Mouse (Mus musculus): ENCODE results near the gene Sec14l1. TPM values are rescaled to one million over a fixed set of nuclear protein-coding genes. Genes with fewer than 3 reads are reported as not detected.

Gene Sec14l1
- polyA plus RNA-seq, 1 experiment from 2014 or later: 25.4 TPM

DNA sequence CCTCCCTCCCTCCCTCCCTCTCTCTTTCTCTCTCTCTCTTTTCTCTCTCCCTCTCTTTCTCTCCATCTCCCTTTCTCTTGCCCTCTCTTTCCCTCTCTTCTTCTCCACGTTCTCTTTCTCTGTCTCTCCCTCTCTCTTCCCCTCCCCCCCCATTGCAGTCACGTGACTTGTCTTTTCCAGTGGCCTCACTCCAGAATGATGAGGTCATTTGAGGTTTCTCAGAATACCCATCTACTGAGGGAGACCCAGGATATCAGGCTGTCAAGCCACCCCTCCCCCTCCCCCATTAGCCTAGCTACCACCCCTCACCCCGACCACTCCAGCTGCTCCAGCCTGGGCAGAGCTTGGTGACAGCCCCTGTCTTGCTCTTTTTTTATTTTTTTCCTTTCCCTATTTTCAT, 68.3 kb downstream of the Sec14l1 start:
- H3K9ac ChIP-seq (replicated peaks; ENCODE audit: low read length): no peak overlapping the region
- H3K27me3 ChIP-seq (ENCODE audit: control insufficient read depth, insufficient read depth, low read length): no peaks in the 10 kb centered on the region
- DNase-seq (ENCODE audit: low spot score) (no peak), ATAC-seq (replicated peaks; ENCODE audit: insufficient number of reproducible peaks, low FRiP score, low TSS enrichment, low read depth) (no peak)
- no peak overlapping the region for H3K4me2 ChIP-seq (ENCODE audit: low read depth, low read length)
- WGBS: 67% methylated on average over 2 of the region's 3 CpGs
- no peak overlapping the region for H3K27ac ChIP-seq (replicated peaks; ENCODE audit: low read depth, low read length)
- H3K4me3 ChIP-seq (ENCODE audit: low read depth, low read length): no peak overlapping the region
- H3K4me1 ChIP-seq (ENCODE audit: control insufficient read depth, insufficient read depth, low read length): no peaks in the 10 kb centered on the region
- H3K36me3 ChIP-seq (replicated peaks; ENCODE audit: control insufficient read depth, insufficient read depth, low read depth, low read length): no peaks in the 10 kb centered on the region; the same call in 1 of the 2 replicates
- H3K9me3 ChIP-seq (replicated peaks; ENCODE audit: control insufficient read depth, low read length): no peaks in the 10 kb centered on the region

DNA sequence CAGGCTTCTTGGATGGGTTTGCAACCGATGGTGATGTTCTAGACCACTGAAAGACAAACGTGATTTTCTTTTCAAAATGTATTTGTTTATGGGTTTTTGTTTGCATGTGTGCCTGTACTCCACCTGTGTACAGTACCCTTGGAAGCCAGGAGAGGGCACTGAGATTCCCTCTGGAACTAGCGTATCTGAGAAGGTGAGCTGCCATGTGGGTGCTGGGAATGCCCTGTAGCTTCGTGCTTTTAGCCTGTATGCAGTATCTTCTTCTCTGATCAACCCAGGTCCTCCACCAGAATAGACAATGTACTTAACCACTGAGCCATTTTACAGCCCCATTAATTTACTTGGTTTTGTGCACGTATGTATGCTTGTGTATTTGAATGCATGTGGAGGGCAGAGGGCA, 68.9 kb downstream of the Sec14l1 start:
- Histone ChIP-seq H3K36me3 (replicated peaks; ENCODE audit: control insufficient read depth, insufficient read depth, low read depth, low read length) (no peaks in the 10 kb centered on the region; the same call in 1 of the 2 replicates), H3K27ac (replicated peaks; ENCODE audit: low read depth, low read length) (no peak overlapping the region), H3K9ac (replicated peaks; ENCODE audit: low read length) (no peak overlapping the region), H3K4me3 (ENCODE audit: low read depth, low read length) (no peak overlapping the region), H3K9me3 (replicated peaks; ENCODE audit: control insufficient read depth, low read length) (no peaks in the 10 kb centered on the region), H3K4me2 (ENCODE audit: low read depth, low read length) (no peak overlapping the region), H3K27me3 (ENCODE audit: control insufficient read depth, insufficient read depth, low read length) (no peaks in the 10 kb centered on the region), H3K4me1 (ENCODE audit: control insufficient read depth, insufficient read depth, low read length) (no peaks in the 10 kb centered on the region)
- ATAC-seq (replicated peaks; ENCODE audit: insufficient number of reproducible peaks, low FRiP score, low TSS enrichment, low read depth) (no peak), DNase-seq (ENCODE audit: low spot score) (no peak)
- 83% methylated on average over 5 of the region's 5 CpGs for WGBS

GRCm38 (mm10) chr11:117185076-117185933, 70.3 kb downstream of the Sec14l1 start:
- Histone ChIP-seq H3K4me3 (ENCODE audit: low read depth, low read length) (no peak overlapping the region), H3K36me3 (replicated peaks; ENCODE audit: control insufficient read depth, insufficient read depth, low read depth, low read length) (no peaks in the 10 kb centered on the region; the same call in 1 of the 2 replicates), H3K27me3 (ENCODE audit: control insufficient read depth, insufficient read depth, low read length) (no peaks in the 10 kb centered on the region), H3K4me2 (ENCODE audit: low read depth, low read length) (no peak overlapping the region), H3K27ac (replicated peaks; ENCODE audit: low read depth, low read length) (no peak overlapping the region; the same call in 1 of the 2 replicates), H3K9me3 (replicated peaks; ENCODE audit: control insufficient read depth, low read length) (no peaks in the 10 kb centered on the region), H3K9ac (replicated peaks; ENCODE audit: low read length) (no peak overlapping the region), H3K4me1 (ENCODE audit: control insufficient read depth, insufficient read depth, low read length) (no peaks in the 10 kb centered on the region)
- DNase-seq (ENCODE audit: low spot score) (peak; percentile 26), ATAC-seq (replicated peaks; ENCODE audit: insufficient number of reproducible peaks, low FRiP score, low TSS enrichment, low read depth) (no peak)
- WGBS: 63% methylated on average over 21 of the region's 21 CpGs

GRCm38 (mm10) chr11:117191524-117191923, 76.6 kb downstream of the Sec14l1 start:
- no peak overlapping the region for H3K4me2 ChIP-seq (ENCODE audit: low read depth, low read length)
- DNase-seq (ENCODE audit: low spot score): no peak
- H3K27ac ChIP-seq (replicated peaks; ENCODE audit: low read depth, low read length): no peak overlapping the region
- WGBS: 53% methylated on average over 5 of the region's 5 CpGs
- no peaks in the 10 kb centered on the region for H3K4me1 ChIP-seq (ENCODE audit: control insufficient read depth, insufficient read depth, low read length)
- H3K4me3 ChIP-seq (ENCODE audit: low read depth, low read length): no peak overlapping the region
- H3K36me3 ChIP-seq (replicated peaks; ENCODE audit: control insufficient read depth, insufficient read depth, low read depth, low read length): no peaks in the 10 kb centered on the region
- H3K9ac ChIP-seq (replicated peaks; ENCODE audit: low read length): no peak overlapping the region
- no peaks in the 10 kb centered on the region for H3K9me3 ChIP-seq (replicated peaks; ENCODE audit: control insufficient read depth, low read length)
- ATAC-seq (replicated peaks; ENCODE audit: insufficient number of reproducible peaks, low FRiP score, low TSS enrichment, low read depth): no peak
- no peaks in the 10 kb centered on the region for H3K27me3 ChIP-seq (ENCODE audit: control insufficient read depth, insufficient read depth, low read length)

- H3K36me3 ChIP-seq (replicated peaks; ENCODE audit: control insufficient read depth, insufficient read depth, low read depth, low read length): no peaks in the 10 kb centered on the region
- H3K4me1 ChIP-seq (ENCODE audit: control insufficient read depth, insufficient read depth, low read length): peaks cover 3% of the 10 kb centered on the region
- H3K27me3 ChIP-seq (ENCODE audit: control insufficient read depth, insufficient read depth, low read length): peaks cover 15% of the 10 kb centered on the region
- no peak overlapping the region for H3K27ac ChIP-seq (replicated peaks; ENCODE audit: low read depth, low read length)
- ATAC-seq (replicated peaks; ENCODE audit: insufficient number of reproducible peaks, low FRiP score, low TSS enrichment, low read depth): no peak
- DNase-seq (ENCODE audit: low spot score): no peak
- H3K9ac ChIP-seq (replicated peaks; ENCODE audit: low read length): no peak overlapping the region
- 82% methylated on average over 11 of the region's 11 CpGs for WGBS
- H3K4me2 ChIP-seq (ENCODE audit: low read depth, low read length): no peak overlapping the region
- no peak overlapping the region for H3K4me3 ChIP-seq (ENCODE audit: low read depth, low read length)
- no peaks in the 10 kb centered on the region for H3K9me3 ChIP-seq (replicated peaks; ENCODE audit: control insufficient read depth, low read length)
Observed at GRCm38 (mm10) chr11:117194475-117194937, 79.5 kb downstream of the Sec14l1 start.

DNA sequence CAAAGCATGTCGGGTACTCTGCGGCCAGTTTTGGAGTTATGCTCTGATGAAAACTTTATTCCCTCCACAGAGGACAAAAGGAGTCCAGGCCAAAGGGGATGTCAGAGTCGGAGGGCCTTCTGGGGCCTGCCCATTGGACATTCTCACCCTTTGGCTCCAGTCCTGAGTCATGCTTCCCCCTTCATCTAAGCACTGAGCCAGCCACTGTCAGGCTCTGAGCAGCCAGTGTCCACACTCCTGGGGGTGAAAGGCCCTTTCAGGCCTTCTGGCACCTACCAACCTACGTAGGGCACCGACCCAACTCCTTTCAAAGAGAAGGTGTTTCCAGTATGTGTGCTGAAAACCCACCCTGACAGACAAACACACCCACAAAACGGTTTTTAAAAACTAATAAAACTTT, 80.6 kb downstream of the Sec14l1 start:
- 86% methylated on average over 6 of the region's 6 CpGs for WGBS
- Histone ChIP-seq H3K27ac (replicated peaks; ENCODE audit: low read depth, low read length) (no peak overlapping the region), H3K9me3 (replicated peaks; ENCODE audit: control insufficient read depth, low read length) (no peaks in the 10 kb centered on the region), H3K9ac (replicated peaks; ENCODE audit: low read length) (no peak overlapping the region), H3K4me2 (ENCODE audit: low read depth, low read length) (no peak overlapping the region), H3K4me3 (ENCODE audit: low read depth, low read length) (no peak overlapping the region), H3K4me1 (ENCODE audit: control insufficient read depth, insufficient read depth, low read length) (peaks cover 4% of the 10 kb centered on the region), H3K36me3 (replicated peaks; ENCODE audit: control insufficient read depth, insufficient read depth, low read depth, low read length) (no peaks in the 10 kb centered on the region), H3K27me3 (ENCODE audit: control insufficient read depth, insufficient read depth, low read length) (peaks cover 22% of the 10 kb centered on the region)
- no peak for DNase-seq (ENCODE audit: low spot score)
- no peak for ATAC-seq (replicated peaks; ENCODE audit: insufficient number of reproducible peaks, low FRiP score, low TSS enrichment, low read depth)

GRCm38 (mm10) chr11:117196681-117197080, 81.7 kb downstream of the Sec14l1 start:
- peaks cover 4% of the 10 kb centered on the region for H3K4me1 ChIP-seq (ENCODE audit: control insufficient read depth, insufficient read depth, low read length)
- no peaks in the 10 kb centered on the region for H3K9me3 ChIP-seq (replicated peaks; ENCODE audit: control insufficient read depth, low read length)
- no peak overlapping the region for H3K4me2 ChIP-seq (ENCODE audit: low read depth, low read length)
- H3K9ac ChIP-seq (replicated peaks; ENCODE audit: low read length): no peak overlapping the region
- H3K36me3 ChIP-seq (replicated peaks; ENCODE audit: control insufficient read depth, insufficient read depth, low read depth, low read length): no peaks in the 10 kb centered on the region
- H3K27me3 ChIP-seq (ENCODE audit: control insufficient read depth, insufficient read depth, low read length): peaks cover 23% of the 10 kb centered on the region
- H3K27ac ChIP-seq (replicated peaks; ENCODE audit: low read depth, low read length): no peak overlapping the region
- WGBS: 89% methylated on average over 7 of the region's 7 CpGs
- no peak for DNase-seq (ENCODE audit: low spot score)
- no peak overlapping the region for H3K4me3 ChIP-seq (ENCODE audit: low read depth, low read length)
- ATAC-seq (replicated peaks; ENCODE audit: insufficient number of reproducible peaks, low FRiP score, low TSS enrichment, low read depth): no peak

DNA sequence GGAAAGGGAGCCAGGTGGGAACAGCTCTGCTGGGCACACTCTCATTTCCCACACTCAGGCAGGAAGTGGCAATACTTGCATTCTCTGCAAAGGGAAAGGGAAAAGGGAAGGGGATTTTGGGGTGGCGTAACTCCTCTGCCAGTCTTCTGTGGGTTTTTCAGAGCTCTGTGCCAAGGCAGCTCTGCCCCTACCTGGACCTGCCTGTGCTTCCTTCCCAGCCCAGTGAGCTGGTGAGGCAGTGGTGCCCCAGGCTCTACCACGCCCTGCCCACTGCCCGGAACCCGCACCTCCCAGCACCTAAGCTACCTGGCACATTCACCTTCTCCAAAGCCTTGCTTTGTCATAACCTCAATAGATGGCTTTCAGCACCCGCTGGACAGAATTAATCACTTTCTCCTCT, 83.2 kb downstream of the Sec14l1 start:
- H3K9me3 ChIP-seq (replicated peaks; ENCODE audit: control insufficient read depth, low read length): no peaks in the 10 kb centered on the region
- ATAC-seq (replicated peaks; ENCODE audit: insufficient number of reproducible peaks, low FRiP score, low TSS enrichment, low read depth): no peak
- peaks cover 23% of the 10 kb centered on the region for H3K27me3 ChIP-seq (ENCODE audit: control insufficient read depth, insufficient read depth, low read length)
- H3K4me1 ChIP-seq (ENCODE audit: control insufficient read depth, insufficient read depth, low read length): peaks cover 4% of the 10 kb centered on the region
- no peaks in the 10 kb centered on the region for H3K36me3 ChIP-seq (replicated peaks; ENCODE audit: control insufficient read depth, insufficient read depth, low read depth, low read length)
- no peak overlapping the region for H3K4me2 ChIP-seq (ENCODE audit: low read depth, low read length)
- H3K4me3 ChIP-seq (ENCODE audit: low read depth, low read length): no peak overlapping the region
- DNase-seq (ENCODE audit: low spot score): no peak
- no peak overlapping the region for H3K9ac ChIP-seq (replicated peaks; ENCODE audit: low read length)
- WGBS: 86% methylated on average over 5 of the region's 5 CpGs
- H3K27ac ChIP-seq (replicated peaks; ENCODE audit: low read depth, low read length): no peak overlapping the region

Data from embryonic facial prominence, embryonic 11.5 days (tissue).